Mouse (Mus musculus) liver, embryonic 14.5 days (tissue): ENCODE results near the gene Lamc1. TPM values are rescaled to one million over a fixed set of nuclear protein-coding genes. Genes with fewer than 3 reads are reported as not detected.

Experiments used
- ATAC-seq: fragments of 200-750 bp; cut with Nextera tagmentation; 2 replicates; pipeline ENCODE4 v1.8.0; 2017; ENCODE audit warnings: moderate number of reproducible peaks, mild to moderate bottlenecking, moderate library complexity; ENCODE audit not compliant: insufficient read depth
- DNase-seq, 3 experiments: peaks; one replicate each; pipeline ENCODE4 v3.0.0-alpha.2; 2012 to 2013; ENCODE audit warnings: low read depth in 3 of 3, low spot score in 3 of 3
- H3K27ac ChIP-seq: fragments of 300-500 bp; sonication (generic); 2 replicates; pipeline ENCODE4 v1.5.1; 2014; ENCODE audit warnings: moderate library complexity, mild to moderate bottlenecking, control low read depth, inconsistent platforms
- H3K27me3 ChIP-seq: fragments of 300-500 bp; sonication (generic); 2 replicates; pipeline ENCODE4 v1.6.1; 2014; ENCODE audit warnings: mild to moderate bottlenecking, low read length, moderate library complexity; ENCODE audit not compliant: control insufficient read depth, insufficient read depth
- H3K36me3 ChIP-seq: fragments of 300-500 bp; sonication (generic); replicated peaks from 2 replicates; pipeline ENCODE4 v1.6.1; 2014; ENCODE audit warnings: low read depth; ENCODE audit not compliant: control insufficient read depth, insufficient read depth
- H3K4me1 ChIP-seq, 2 experiments: fragments of 200-500 bp in 1 of 2; fragments of 300-500 bp in 1 of 2; sonication (generic) in 1 of 2; replicated peaks; 2 replicates each; pipeline ENCODE4 v1.6.1; 2012 to 2014; ENCODE audit warnings: antibody characterized with exemption in 1 of 2, inconsistent platforms in 1 of 2, low read length in 1 of 2; ENCODE audit not compliant: control insufficient read depth in 2 of 2, insufficient read depth in 2 of 2
- H3K4me2 ChIP-seq: fragments of 300-500 bp; sonication (generic); 2 replicates; pipeline ENCODE4 v1.6.1; 2014; ENCODE audit warnings: low read depth, mild to moderate bottlenecking, control low read depth, moderate library complexity
- H3K4me3 ChIP-seq, 2 experiments: fragments of 200-500 bp in 1 of 2; fragments of 300-500 bp in 1 of 2; sonication (generic) in 1 of 2; 2 replicates each; pipeline ENCODE4 v1.5.1; 2012 to 2014; ENCODE audit warnings: low read depth in 2 of 2, low read length in 2 of 2, mild to moderate bottlenecking in 2 of 2, control low read depth in 1 of 2, inconsistent platforms in 1 of 2, moderate library complexity in 1 of 2; ENCODE audit not compliant: insufficient read depth in 1 of 2
- H3K9ac ChIP-seq: fragments of 300-500 bp; sonication (generic); replicated peaks from 2 replicates; pipeline ENCODE4 v1.6.1; 2014; ENCODE audit warnings: mild to moderate bottlenecking, control low read depth, moderate library complexity
- H3K9me3 ChIP-seq: fragments of 300-500 bp; sonication (generic); 2 replicates; pipeline ENCODE4 v1.6.1; 2016; ENCODE audit warnings: low read length, mixed read lengths; ENCODE audit not compliant: control insufficient read depth
- CTCF ChIP-seq: IDR thresholded peaks from 2 replicates; pipeline ENCODE4 v1.5.1; 2016; ENCODE audit warnings: antibody characterized with exemption, low read depth, control low read depth
- EP300 ChIP-seq: IDR thresholded peaks from 2 replicates; pipeline ENCODE4 v1.6.1; 2016; ENCODE audit warnings: antibody characterized with exemption, low read depth
- WGBS: fragments of 180-500 bp; shearing (Covaris S2); extraction: QIAGEN DNeasy Blood & Tissue Kit; methylation state at CpG from one replicate; pipeline ENCODE4 v1.1.7; 2014; ENCODE audit not compliant: insufficient replicate concordance; 5-methylcytosine and 5-hydroxymethylcytosine counted together
- polyA plus RNA-seq, 2 experiments: library from polyadenylated mRNA; depleted of rRNA in 1 of 2; stranded (reverse) in 1 of 2; unstranded in 1 of 2; fragments of >200 nt; fragmentation: Nextera tagmentation in 1 of 2; extraction: Ambion mirVana in 1 of 2; gene quantifications; 2 replicates each; pipeline versions ENCODE4 v1.2.1 to v1.2.3; 2012 to 2014

The Lamc1 gene
- polyA plus RNA-seq, 2 experiments: 7.5 to 10.8 TPM

GRCm38 (mm10) chr1:153173276-153173675, 159.3 kb downstream of the Lamc1 start:
- Histone ChIP-seq H3K27me3 (no peaks in the 10 kb centered on the region), H3K4me1 (no peaks in the 10 kb centered on the region), H3K9me3 (no peaks in the 10 kb centered on the region), H3K9ac (no peak overlapping the region), H3K4me2 (no peak overlapping the region), H3K27ac (no peak overlapping the region), H3K4me3 (no peak overlapping the region), H3K36me3 (no peaks in the 10 kb centered on the region)
- DNase-seq: no peak
- no peak for ATAC-seq
- TF ChIP-seq CTCF (no peak), EP300 (no peak)
- 36% methylated on average over 3 of the region's 3 CpGs for WGBS

GRCm38 (mm10) chr1:153172291-153172731, 160.3 kb downstream of the Lamc1 start:
- Histone ChIP-seq H3K27me3 (no peaks in the 10 kb centered on the region), H3K4me2 (no peak overlapping the region), H3K9ac (no peak overlapping the region), H3K9me3 (no peaks in the 10 kb centered on the region), H3K36me3 (no peaks in the 10 kb centered on the region), H3K4me1 (no peaks in the 10 kb centered on the region), H3K27ac (no peak overlapping the region), H3K4me3 (no peak overlapping the region)
- WGBS: 19% methylated on average over 9 of the region's 9 CpGs
- DNase-seq (no peak), ATAC-seq (no peak)
- TF ChIP-seq CTCF (no peak), EP300 (no peak)

DNA sequence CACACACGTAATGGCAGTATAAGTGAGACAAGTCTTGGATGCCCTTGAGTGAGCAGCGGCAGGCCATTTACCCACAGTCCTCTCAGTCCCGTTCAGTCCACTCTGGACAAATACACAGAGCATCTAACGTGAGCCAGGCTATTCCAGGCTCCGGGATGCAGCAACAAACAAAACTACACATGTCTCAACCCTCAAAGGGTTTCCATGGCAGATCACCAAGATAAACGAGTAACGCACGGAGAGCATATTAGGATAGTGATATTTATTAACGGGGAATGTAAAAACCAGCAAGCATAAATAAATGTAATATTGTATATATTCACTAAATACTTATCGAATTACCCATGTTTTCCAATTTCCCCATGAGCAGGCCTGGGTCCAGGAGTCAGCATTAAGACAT, 161.6 kb downstream of the Lamc1 start:
- TF ChIP-seq EP300 (no peak), CTCF (no peak)
- DNase-seq (no peak), ATAC-seq (no peak)
- H3K4me2 ChIP-seq: no peak overlapping the region
- no peak overlapping the region for H3K4me3 ChIP-seq
- no peaks in the 10 kb centered on the region for H3K36me3 ChIP-seq
- WGBS: 79% methylated on average over 10 of the region's 10 CpGs
- H3K27me3 ChIP-seq: no peaks in the 10 kb centered on the region
- no peaks in the 10 kb centered on the region for H3K4me1 ChIP-seq
- H3K9me3 ChIP-seq: no peaks in the 10 kb centered on the region
- H3K9ac ChIP-seq: no peak overlapping the region
- no peak overlapping the region for H3K27ac ChIP-seq

Other genes starting within 250 kb of the Lamc1 start
- gene Lamc2, start 146.3 kb downstream of the Lamc1 start, polyA plus RNA-seq (2012; rRNA removed): 0.10 and 0.13 TPM in 2 replicates
- 0.13 and 0.14 TPM in 2 replicates for gene Lamc2, start 146.3 kb downstream of the Lamc1 start, polyA plus RNA-seq (2014; fragmentation: Nextera tagmentation; extraction: Ambion mirVana)
- 0.22 and 0.27 TPM in 2 replicates for gene Shcbp1l, start 92.4 kb upstream of the Lamc1 start, polyA plus RNA-seq (2012; rRNA removed)
- gene Shcbp1l, start 92.4 kb upstream of the Lamc1 start, polyA plus RNA-seq (2014; fragmentation: Nextera tagmentation; extraction: Ambion mirVana): 0.28 and 0.32 TPM in 2 replicates
- 33.9 and 52.5 TPM in 2 replicates for gene Dhx9, start 154.9 kb upstream of the Lamc1 start, polyA plus RNA-seq (2012; rRNA removed)
- gene Dhx9, start 154.9 kb upstream of the Lamc1 start, polyA plus RNA-seq (2014; fragmentation: Nextera tagmentation; extraction: Ambion mirVana): 8.1 and 9.8 TPM in 2 replicates
- gene Npl, start 217.3 kb upstream of the Lamc1 start, polyA plus RNA-seq (2012; rRNA removed): 2.2 and 3.1 TPM in 2 replicates
- gene Npl, start 217.3 kb upstream of the Lamc1 start, polyA plus RNA-seq (2014; fragmentation: Nextera tagmentation; extraction: Ambion mirVana): 7.3 and 8.4 TPM in 2 replicates